21 mouse cellular contexts compared by ENCODE assay signal in genomic region chr19:45827125-45827524, GRCm38 (mm10).
"Had no signal": no experiment of that assay in that cellular context is flagged by ENCODE, and none has a peak within 500 bp of the region (broad histone marks: within the 10 kb centered on the region; RNA-seq: fewer than 3 reads in every experiment).

No protein-coding gene starts in this region.

- H3K27me3 ChIP-seq: limb, embryonic 13.5 days; liver, embryonic 12.5 days; liver, embryonic 15.5 days; lung, embryonic 15.5 days; megakaryocyte, embryonic 14.5 days; neural tube, embryonic 12.5 days; neural tube, embryonic 15.5 days had no signal

- H3K4me1 ChIP-seq: liver, embryonic 12.5 days; liver, embryonic 15.5 days; megakaryocyte, embryonic 14.5 days; midbrain, embryonic 10.5 days; neural tube, embryonic 12.5 days had no signal

- H3K4me3 ChIP-seq: limb, embryonic 13.5 days; liver, embryonic 12.5 days; liver, embryonic 15.5 days; lung, embryonic 15.5 days; megakaryocyte, embryonic 14.5 days; midbrain, embryonic 10.5 days; neural tube, embryonic 12.5 days; neural tube, embryonic 15.5 days had no signal

- H3K9me3 ChIP-seq: liver, embryonic 15.5 days; lung, embryonic 15.5 days; midbrain, embryonic 10.5 days; neural tube, embryonic 12.5 days; neural tube, embryonic 15.5 days had no signal

- DNase-seq: kidney, adult 9 months; kidney, postnatal 14 days; kidney, postnatal 4 days; left cerebral cortex, postnatal 4 days; liver; lung, adult 18-20 months; lung, postnatal 10 days; lung, postnatal 36 days; midbrain, embryonic 14.5 days; right cerebral cortex, adult 18-20 months; right cerebral cortex, postnatal 14 days; right cerebral cortex, postnatal 4 days; thymus, postnatal 25 days had no signal

- ATAC-seq: liver, embryonic 12.5 days had no signal

- H3K36me3 ChIP-seq: lung, embryonic 15.5 days; neural tube, embryonic 12.5 days; neural tube, embryonic 15.5 days had no signal

- H3K9ac ChIP-seq: limb, embryonic 13.5 days; liver, embryonic 12.5 days; liver, embryonic 15.5 days; lung, embryonic 15.5 days; neural tube, embryonic 12.5 days; neural tube, embryonic 15.5 days had no signal

- H3K4me2 ChIP-seq: limb, embryonic 13.5 days; liver, embryonic 12.5 days; liver, embryonic 15.5 days; lung, embryonic 15.5 days; neural tube, embryonic 12.5 days; neural tube, embryonic 15.5 days had no signal

- H3K27ac ChIP-seq: limb, embryonic 13.5 days; liver, embryonic 12.5 days; liver, embryonic 15.5 days; lung, embryonic 15.5 days; midbrain, embryonic 10.5 days; neural tube, embryonic 12.5 days; neural tube, embryonic 15.5 days had no signal
